Mouse (Mus musculus) stomach, postnatal 0 days (tissue): Measurements from ENCODE around the gene Fam240a.

Experiments
- CTCF ChIP-seq: IDR thresholded peaks from 2 replicates; pipeline ENCODE4 v1.5.1; 2016; ENCODE audit warnings: antibody characterized with exemption, low read depth, mild to moderate bottlenecking, moderate library complexity
- EP300 ChIP-seq: optimal IDR thresholded peaks from 2 replicates; pipeline ENCODE3; 2016; ENCODE audit warnings: antibody characterized with exemption

DNA sequence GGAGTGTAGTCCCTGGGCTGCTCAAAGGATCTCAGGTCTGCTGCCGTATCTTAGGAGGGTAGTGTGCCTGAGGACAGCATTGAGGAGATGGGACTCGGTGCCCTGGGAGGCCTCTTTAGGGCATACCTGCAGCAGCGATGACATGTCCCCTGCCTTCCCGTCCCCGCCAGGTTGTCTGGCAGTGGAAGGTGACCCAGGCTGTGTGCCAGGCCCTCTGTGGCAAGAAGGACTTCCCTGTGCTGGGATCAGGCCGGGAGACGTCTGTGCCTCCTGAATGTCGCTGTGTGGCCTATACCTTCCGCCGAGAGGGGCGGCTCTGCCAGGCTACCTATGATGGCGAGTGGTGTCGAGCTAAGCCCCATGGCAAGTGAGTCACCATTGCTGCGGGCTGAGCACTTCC lies 27.7 kb downstream of the Fam240a start:
- TF ChIP-seq CTCF (no peak), EP300 (no peak)
